In genomic region chr19:60160611-60161274, GRCm38 (mm10) we compare ENCODE assay signal across 8 mouse cellular contexts.
DNase-seq lines count a peak whose midpoint lies in the region; ATAC-seq and TF ChIP-seq lines count a peak whose summit lies in the region.

No protein-coding gene starts in this region.

- H3K9me3 ChIP-seq in midbrain, embryonic 12.5 days = no peaks in the 10 kb centered on the region
- H3K9me3 ChIP-seq in midbrain, embryonic 15.5 days = no peaks in the 10 kb centered on the region
- no peaks in the 10 kb centered on the region for H3K9me3 ChIP-seq in forebrain, embryonic 13.5 days (replicated peaks)
- H3K9me3 ChIP-seq in liver, embryonic 14.5 days (ENCODE audit: control insufficient read depth, low read length) = no peaks in the 10 kb centered on the region

- TF ChIP-seq EP300 in liver, embryonic 14.5 days (IDR thresholded peaks at IDR 0.05; ENCODE audit: low read depth) = no peak

- TF ChIP-seq CTCF in liver, embryonic 14.5 days (IDR thresholded peaks at IDR 0.05; ENCODE audit: low read depth) = peak; percentile 89

- no peaks in the 10 kb centered on the region for H3K36me3 ChIP-seq in midbrain, embryonic 12.5 days
- no peaks in the 10 kb centered on the region for H3K36me3 ChIP-seq in midbrain, embryonic 15.5 days (replicated peaks)
- no peaks in the 10 kb centered on the region for H3K36me3 ChIP-seq in forebrain, embryonic 13.5 days (ENCODE audit: poor library complexity, severe bottlenecking)
- H3K36me3 ChIP-seq in liver, embryonic 14.5 days (replicated peaks; ENCODE audit: control insufficient read depth, insufficient read depth, low read depth) = no peaks in the 10 kb centered on the region

- peak; percentile 4 for DNase-seq in adrenal gland, adult 8-10 months
- peak; percentile 50 to 57 (median 57) for DNase-seq in liver, embryonic 14.5 days (ENCODE audit: low read depth in 3 of 3, low spot score in 3 of 3)
- DNase-seq in retina, embryonic 14.5 days (ENCODE audit: low spot score) = peak; percentile 86
- DNase-seq in adipocyte (ENCODE audit: low spot score) = no peak

- H3K9ac ChIP-seq in midbrain, embryonic 12.5 days (replicated peaks) = no peak overlapping the region
- H3K9ac ChIP-seq in midbrain, embryonic 15.5 days = no peak overlapping the region
- H3K9ac ChIP-seq in forebrain, embryonic 13.5 days = no peak overlapping the region
- H3K9ac ChIP-seq in liver, embryonic 14.5 days (replicated peaks) = no peak overlapping the region

- no peak overlapping the region for H3K4me3 ChIP-seq in midbrain, embryonic 12.5 days
- no peak overlapping the region for H3K4me3 ChIP-seq in midbrain, embryonic 15.5 days
- H3K4me3 ChIP-seq in forebrain, embryonic 13.5 days = no peak overlapping the region
- H3K4me3 ChIP-seq in liver, embryonic 14.5 days (ENCODE audit: insufficient read depth in 1 of 2, low read depth in 2 of 2, low read length in 2 of 2) = peak overlapping the region; percentile 19 to 34; a peak in 2 of 4 replicates

- H3K27ac ChIP-seq in midbrain, embryonic 12.5 days (replicated peaks) = no peak overlapping the region
- no peak overlapping the region for H3K27ac ChIP-seq in midbrain, embryonic 15.5 days
- H3K27ac ChIP-seq in forebrain, embryonic 13.5 days = no peak overlapping the region
- H3K27ac ChIP-seq in liver, embryonic 14.5 days = no peak overlapping the region

- no peak for ATAC-seq in midbrain, embryonic 12.5 days (ENCODE audit: low FRiP score, low read depth)
- no peak for ATAC-seq in midbrain, embryonic 15.5 days (replicated peaks)
- ATAC-seq in forebrain, embryonic 13.5 days = no peak
- peak; percentile 43 for ATAC-seq in inflammation-experienced regulatory T-cells, adult 6 months
- ATAC-seq in liver, embryonic 14.5 days (ENCODE audit: insufficient read depth) = no peak

- peak overlapping the region; percentile 22 for H3K4me2 ChIP-seq in midbrain, embryonic 12.5 days (replicated peaks)
- H3K4me2 ChIP-seq in midbrain, embryonic 15.5 days = no peak overlapping the region
- peak overlapping the region; percentile 32; the same call in 1 of the 2 replicates for H3K4me2 ChIP-seq in forebrain, embryonic 13.5 days
- peak overlapping the region; percentile 47 for H3K4me2 ChIP-seq in liver, embryonic 14.5 days (ENCODE audit: low read depth)

- H3K27me3 ChIP-seq in midbrain, embryonic 12.5 days = peaks cover 45% of the 10 kb centered on the region
- H3K27me3 ChIP-seq in midbrain, embryonic 15.5 days (replicated peaks) = peaks cover 4% of the 10 kb centered on the region; the same call in 1 of the 2 replicates
- peaks cover 36% of the 10 kb centered on the region for H3K27me3 ChIP-seq in forebrain, embryonic 13.5 days
- no peaks in the 10 kb centered on the region for H3K27me3 ChIP-seq in liver, embryonic 14.5 days (ENCODE audit: control insufficient read depth, insufficient read depth, low read length)

- WGBS in midbrain, embryonic 12.5 days = 6% methylated on average over 20 of the region's 20 CpGs
- WGBS in midbrain, embryonic 15.5 days = 9% methylated on average over 20 of the region's 20 CpGs
- WGBS in forebrain, embryonic 13.5 days = 4% methylated on average over 20 of the region's 20 CpGs
- 9% methylated on average over 20 of the region's 20 CpGs for WGBS in liver, embryonic 14.5 days (ENCODE audit: insufficient replicate concordance)

- peaks cover 8% of the 10 kb centered on the region for H3K4me1 ChIP-seq in midbrain, embryonic 12.5 days
- H3K4me1 ChIP-seq in midbrain, embryonic 15.5 days = no peaks in the 10 kb centered on the region
- H3K4me1 ChIP-seq in forebrain, embryonic 13.5 days = peaks cover 15% of the 10 kb centered on the region
- no peaks in the 10 kb centered on the region for H3K4me1 ChIP-seq in liver, embryonic 14.5 days (replicated peaks; ENCODE audit: control insufficient read depth in 2 of 2, insufficient read depth in 2 of 2, low read length in 1 of 2)

Comparison
In these comparisons a context has a peak if more than half of its experiments do, and no peak if none do; other contexts are left out.
1. H3K4me3 ChIP-seq: peak in liver, embryonic 14.5 days (2 of 2); none in midbrain, embryonic 12.5 days (single experiment), midbrain, embryonic 15.5 days (single experiment) and forebrain, embryonic 13.5 days (single experiment).